Mouse (Mus musculus) heart, adult 2 months (tissue): ENCODE measurements at regions not wholly inside any gene's neighbourhood (a gene's known extent, or its start where the extent isn't known, plus 50 kb on each side); places are given as distances from the start of the nearest gene placed in this dataset.

Experiments used
- CTCF ChIP-seq: fragments of 200-600 bp; IDR thresholded peaks from 2 replicates; pipeline ENCODE4 v1.8.1; 2022; ENCODE audit warnings: antibody characterized with exemption, mild to moderate bottlenecking, moderate library complexity
- EP300 ChIP-seq: fragments of 200-500 bp; IDR thresholded peaks from 2 replicates; pipeline ENCODE4 v1.6.1; 2011; ENCODE audit warnings: low read depth, low read length, control low read depth; ENCODE audit not compliant: insufficient read depth
- POLR2A ChIP-seq: fragments of 200-500 bp; IDR thresholded peaks from 2 replicates; pipeline ENCODE4 v1.6.1; 2011; ENCODE audit warnings: mild to moderate bottlenecking, low read depth, low read length, control low read depth; ENCODE audit not compliant: insufficient read depth

GRCm38 (mm10) chr16:30132086-30132485 lies 67.9 kb downstream of the Hes1 start:
- TF ChIP-seq POLR2A, result no peak
- TF ChIP-seq CTCF, result no peak
- TF ChIP-seq EP300, result no peak
